Mouse (Mus musculus): ENCODE results near the gene Fxyd3. TPM values are rescaled to one million over a fixed set of nuclear protein-coding genes. Genes with fewer than 3 reads are reported as not detected.

Gene Fxyd3
- polyA plus RNA-seq, 1 experiment from 2014 or later, result not detected

DNA sequence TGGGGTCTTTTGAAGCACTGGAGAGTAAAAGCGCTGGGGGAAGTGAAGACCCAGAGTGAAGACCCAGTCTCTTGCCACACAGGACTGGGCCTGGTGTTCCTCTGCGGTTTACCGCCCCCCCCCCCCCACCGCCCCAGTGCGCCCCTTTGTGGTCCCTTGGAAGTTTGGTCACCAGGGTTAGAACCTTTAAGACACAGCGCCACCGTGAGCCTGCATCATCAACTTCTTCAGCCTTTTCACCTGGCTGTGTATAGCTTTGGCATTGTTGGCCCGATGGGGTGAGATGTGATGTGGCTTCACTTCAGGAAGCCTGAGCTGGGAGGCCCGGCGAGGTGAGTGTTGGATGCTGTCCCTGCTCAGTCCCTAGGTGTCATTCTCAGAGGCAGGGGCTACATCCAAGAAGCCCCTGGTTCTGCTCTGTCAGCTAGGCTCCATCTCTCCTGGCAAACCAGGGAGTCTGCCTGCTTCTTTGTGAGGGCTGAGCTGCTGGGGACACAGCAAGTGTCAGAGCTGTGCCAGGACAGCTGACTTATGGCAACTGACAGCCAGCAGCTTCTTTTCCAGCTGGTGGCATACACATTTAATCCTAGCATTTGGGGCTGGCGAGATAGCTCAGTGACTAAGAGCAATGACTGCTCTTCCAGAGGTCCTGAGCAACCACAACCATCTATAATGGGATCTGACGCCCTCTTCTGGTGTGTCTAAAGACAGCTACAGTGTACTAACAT is 18.4 kb upstream of the Fxyd3 start:
- Histone ChIP-seq H3K27me3 (ENCODE audit: control insufficient read depth, insufficient read depth, low read length) (no peaks in the 10 kb centered on the region), H3K4me2 (ENCODE audit: low read length) (no peak overlapping the region), H3K9ac (replicated peaks; ENCODE audit: low read length) (no peak overlapping the region), H3K9me3 (ENCODE audit: control insufficient read depth, low read length) (no peaks in the 10 kb centered on the region), H3K4me3 (replicated peaks; ENCODE audit: low read depth, low read length) (no peak overlapping the region), H3K27ac (replicated peaks; ENCODE audit: low read depth, low read length) (no peak overlapping the region), H3K36me3 (ENCODE audit: control insufficient read depth, insufficient read depth, low read length) (no peaks in the 10 kb centered on the region), H3K4me1 (ENCODE audit: control insufficient read depth, insufficient read depth, low read length) (no peaks in the 10 kb centered on the region)
- DNase-seq (no peak), ATAC-seq (ENCODE audit: low FRiP score, low TSS enrichment) (no peak)
- 26% methylated on average over 12 of the region's 12 CpGs for WGBS

GRCm38 (mm10) chr7:31089721-31090120 is 13.2 kb upstream of the Fxyd3 start:
- Histone ChIP-seq H3K9ac (replicated peaks; ENCODE audit: low read length) (no peak overlapping the region), H3K4me1 (ENCODE audit: control insufficient read depth, insufficient read depth, low read length) (no peaks in the 10 kb centered on the region), H3K36me3 (ENCODE audit: control insufficient read depth, insufficient read depth, low read length) (no peaks in the 10 kb centered on the region), H3K27ac (replicated peaks; ENCODE audit: low read depth, low read length) (no peak overlapping the region), H3K4me2 (ENCODE audit: low read length) (no peak overlapping the region), H3K9me3 (ENCODE audit: control insufficient read depth, low read length) (no peaks in the 10 kb centered on the region), H3K4me3 (replicated peaks; ENCODE audit: low read depth, low read length) (no peak overlapping the region), H3K27me3 (ENCODE audit: control insufficient read depth, insufficient read depth, low read length) (no peaks in the 10 kb centered on the region)
- ATAC-seq (ENCODE audit: low FRiP score, low TSS enrichment), result no peak
- no peak for DNase-seq
- 90% methylated on average over 2 of the region's 2 CpGs for WGBS

GRCm38 (mm10) chr7:31088206-31088605 is 11.7 kb upstream of the Fxyd3 start:
- 60% methylated on average over 3 of the region's 3 CpGs for WGBS
- Histone ChIP-seq H3K4me1 (ENCODE audit: control insufficient read depth, insufficient read depth, low read length) (no peaks in the 10 kb centered on the region), H3K9me3 (ENCODE audit: control insufficient read depth, low read length) (no peaks in the 10 kb centered on the region)

DNA sequence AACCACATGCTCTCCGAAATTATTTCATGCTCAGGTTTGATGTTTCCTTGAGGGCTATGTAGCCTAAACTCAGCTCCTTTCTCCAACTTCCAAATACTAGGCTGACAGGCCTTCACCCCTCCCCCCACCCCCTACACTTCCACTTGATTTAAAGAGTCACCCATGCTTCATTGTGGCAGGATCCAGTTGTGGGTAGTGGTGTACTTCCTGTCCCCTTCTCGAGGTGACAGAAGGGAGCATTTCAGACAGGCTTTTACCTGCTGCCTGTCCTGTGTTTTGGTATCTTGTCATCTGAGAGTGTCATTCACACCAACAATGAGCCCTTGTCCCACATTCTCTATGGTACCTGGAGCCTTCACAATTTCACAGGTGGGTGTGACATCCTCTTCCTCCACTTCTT is 10.8 kb upstream of the Fxyd3 start:
- H3K4me2 ChIP-seq (ENCODE audit: low read length), result no peak overlapping the region
- no peaks in the 10 kb centered on the region for H3K4me1 ChIP-seq (ENCODE audit: control insufficient read depth, insufficient read depth, low read length)
- no peak for DNase-seq
- no peak overlapping the region for H3K27ac ChIP-seq (replicated peaks; ENCODE audit: low read depth, low read length)
- H3K9me3 ChIP-seq (ENCODE audit: control insufficient read depth, low read length), result no peaks in the 10 kb centered on the region
- H3K27me3 ChIP-seq (ENCODE audit: control insufficient read depth, insufficient read depth, low read length), result no peaks in the 10 kb centered on the region
- no peak for ATAC-seq (ENCODE audit: low FRiP score, low TSS enrichment)
- 76% methylated on average over 2 of the region's 2 CpGs for WGBS
- no peak overlapping the region for H3K9ac ChIP-seq (replicated peaks; ENCODE audit: low read length)
- H3K4me3 ChIP-seq (replicated peaks; ENCODE audit: low read depth, low read length), result no peak overlapping the region
- H3K36me3 ChIP-seq (ENCODE audit: control insufficient read depth, insufficient read depth, low read length), result no peaks in the 10 kb centered on the region

More at GRCm38 (mm10) chr7:31088206-31088605, 11.7 kb upstream of the Fxyd3 start:
- Histone ChIP-seq H3K4me2 (ENCODE audit: low read length) (no peak overlapping the region), H3K9ac (replicated peaks; ENCODE audit: low read length) (no peak overlapping the region), H3K27ac (replicated peaks; ENCODE audit: low read depth, low read length) (no peak overlapping the region), H3K36me3 (ENCODE audit: control insufficient read depth, insufficient read depth, low read length) (no peaks in the 10 kb centered on the region), H3K27me3 (ENCODE audit: control insufficient read depth, insufficient read depth, low read length) (no peaks in the 10 kb centered on the region), H3K4me3 (replicated peaks; ENCODE audit: low read depth, low read length) (no peak overlapping the region)
- DNase-seq (no peak), ATAC-seq (ENCODE audit: low FRiP score, low TSS enrichment) (no peak)

- Histone ChIP-seq H3K9me3 (ENCODE audit: control insufficient read depth, low read length) (no peaks in the 10 kb centered on the region), H3K4me2 (ENCODE audit: low read length) (no peak overlapping the region), H3K4me3 (replicated peaks; ENCODE audit: low read depth, low read length) (no peak overlapping the region), H3K27ac (replicated peaks; ENCODE audit: low read depth, low read length) (no peak overlapping the region), H3K9ac (replicated peaks; ENCODE audit: low read length) (no peak overlapping the region), H3K27me3 (ENCODE audit: control insufficient read depth, insufficient read depth, low read length) (no peaks in the 10 kb centered on the region), H3K36me3 (ENCODE audit: control insufficient read depth, insufficient read depth, low read length) (no peaks in the 10 kb centered on the region), H3K4me1 (ENCODE audit: control insufficient read depth, insufficient read depth, low read length) (no peaks in the 10 kb centered on the region)
- no peak for DNase-seq
- WGBS, result 93% methylated on average over 9 of the region's 9 CpGs
- ATAC-seq (ENCODE audit: low FRiP score, low TSS enrichment), result no peak
Measured at GRCm38 (mm10) chr7:31086175-31086755, 9.8 kb upstream of the Fxyd3 start.

- ATAC-seq (ENCODE audit: low FRiP score, low TSS enrichment), result no peak
- WGBS, result 12% methylated on average over 3 of the region's 3 CpGs
- no peak overlapping the region for H3K9ac ChIP-seq (replicated peaks; ENCODE audit: low read length)
Measured at GRCm38 (mm10) chr7:31085171-31085570, 8.7 kb upstream of the Fxyd3 start.

DNA sequence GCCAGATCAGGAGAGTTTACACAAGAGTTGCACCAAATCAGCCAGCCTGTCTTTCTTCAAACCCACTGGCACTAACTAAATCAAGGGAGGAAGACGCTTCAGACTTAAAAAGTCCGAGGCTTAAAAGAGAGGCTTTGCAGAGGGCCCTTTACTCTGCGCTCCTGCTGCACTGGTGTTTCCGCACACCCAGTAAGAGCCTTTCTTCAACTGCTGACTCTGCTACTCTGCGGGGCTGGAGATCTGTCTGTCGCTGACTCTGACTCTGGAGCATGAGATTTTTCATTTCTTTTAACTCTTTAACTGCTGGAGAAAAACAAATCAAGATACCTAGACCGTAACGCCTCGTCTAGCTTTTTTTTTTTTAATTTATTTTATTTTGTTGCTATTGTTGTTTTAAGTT is 7.6 kb upstream of the Fxyd3 start:
- H3K27me3 ChIP-seq (ENCODE audit: control insufficient read depth, insufficient read depth, low read length), result no peaks in the 10 kb centered on the region
- H3K4me1 ChIP-seq (ENCODE audit: control insufficient read depth, insufficient read depth, low read length), result no peaks in the 10 kb centered on the region
- H3K36me3 ChIP-seq (ENCODE audit: control insufficient read depth, insufficient read depth, low read length), result no peaks in the 10 kb centered on the region
- no peak overlapping the region for H3K4me3 ChIP-seq (replicated peaks; ENCODE audit: low read depth, low read length)
- no peak for DNase-seq
- WGBS, result 56% methylated on average over 9 of the region's 9 CpGs
- no peak overlapping the region for H3K9ac ChIP-seq (replicated peaks; ENCODE audit: low read length)
- no peak overlapping the region for H3K27ac ChIP-seq (replicated peaks; ENCODE audit: low read depth, low read length)
- no peaks in the 10 kb centered on the region for H3K9me3 ChIP-seq (ENCODE audit: control insufficient read depth, low read length)
- no peak overlapping the region for H3K4me2 ChIP-seq (ENCODE audit: low read length)
- no peak for ATAC-seq (ENCODE audit: low FRiP score, low TSS enrichment)

More at GRCm38 (mm10) chr7:31085171-31085570, 8.7 kb upstream of the Fxyd3 start:
- Histone ChIP-seq H3K36me3 (ENCODE audit: control insufficient read depth, insufficient read depth, low read length) (no peaks in the 10 kb centered on the region), H3K27ac (replicated peaks; ENCODE audit: low read depth, low read length) (no peak overlapping the region), H3K9me3 (ENCODE audit: control insufficient read depth, low read length) (no peaks in the 10 kb centered on the region), H3K27me3 (ENCODE audit: control insufficient read depth, insufficient read depth, low read length) (no peaks in the 10 kb centered on the region), H3K4me1 (ENCODE audit: control insufficient read depth, insufficient read depth, low read length) (no peaks in the 10 kb centered on the region), H3K4me2 (ENCODE audit: low read length) (no peak overlapping the region), H3K4me3 (replicated peaks; ENCODE audit: low read depth, low read length) (no peak overlapping the region)
- DNase-seq, result no peak

DNA sequence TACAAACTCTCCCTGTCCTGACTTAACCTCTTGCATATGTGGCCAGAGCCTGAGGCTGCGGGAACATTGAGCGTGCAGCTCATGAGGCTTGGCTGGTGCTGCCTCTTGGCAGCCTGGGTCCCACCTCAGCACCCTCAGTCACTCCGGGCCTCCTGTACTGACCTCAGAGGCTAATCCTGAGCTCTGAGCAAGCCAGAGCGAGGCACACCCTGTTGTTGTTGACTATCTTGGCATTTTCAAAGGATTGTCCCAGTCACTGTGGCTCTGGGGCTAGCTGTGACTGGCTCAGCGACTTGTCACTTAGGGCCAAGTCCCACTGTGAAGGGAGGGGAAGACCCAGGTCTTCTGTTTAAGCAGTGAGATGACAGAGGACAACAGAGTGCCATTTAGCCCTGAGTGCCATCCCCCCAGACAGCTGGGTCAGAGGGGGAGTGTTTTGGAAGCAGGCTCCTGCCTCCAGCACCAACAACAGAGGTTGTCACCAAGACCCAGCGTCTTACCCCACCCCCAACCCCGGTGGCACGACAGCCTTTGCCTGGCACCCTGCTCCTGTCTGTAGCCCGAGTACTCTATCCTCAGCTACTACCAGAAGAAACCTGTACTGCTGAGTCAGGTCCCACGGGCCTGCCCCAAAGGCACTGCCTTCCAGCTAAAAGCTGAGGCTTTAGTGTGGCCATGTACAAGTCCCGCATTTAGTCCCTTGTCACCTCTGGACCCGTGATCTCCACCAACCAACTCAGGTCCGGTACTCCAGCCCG is 6.5 kb upstream of the Fxyd3 start:
- H3K4me1 ChIP-seq (ENCODE audit: control insufficient read depth, insufficient read depth, low read length), result no peaks in the 10 kb centered on the region
- DNase-seq (no peak), ATAC-seq (ENCODE audit: low FRiP score, low TSS enrichment) (no peak)

More for the DNA sequence above, 6.5 kb upstream of the Fxyd3 start:
- Histone ChIP-seq H3K27ac (replicated peaks; ENCODE audit: low read depth, low read length) (no peak overlapping the region), H3K27me3 (ENCODE audit: control insufficient read depth, insufficient read depth, low read length) (no peaks in the 10 kb centered on the region), H3K4me3 (replicated peaks; ENCODE audit: low read depth, low read length) (no peak overlapping the region), H3K9me3 (ENCODE audit: control insufficient read depth, low read length) (no peaks in the 10 kb centered on the region), H3K9ac (replicated peaks; ENCODE audit: low read length) (no peak overlapping the region), H3K36me3 (ENCODE audit: control insufficient read depth, insufficient read depth, low read length) (no peaks in the 10 kb centered on the region), H3K4me2 (ENCODE audit: low read length) (no peak overlapping the region)
- 60% methylated on average over 14 of the region's 14 CpGs for WGBS
